Mouse (Mus musculus) embryonic facial prominence, embryonic 12.5 days (tissue): ENCODE data around the gene Tm7sf3. TPM values are rescaled to one million over a fixed set of nuclear protein-coding genes. Genes with fewer than 3 reads are reported as not detected.

ENCODE experiments used
- polyA plus RNA-seq: library from polyadenylated mRNA; unstranded; fragments of >200 nt; fragmentation: Nextera tagmentation; extraction: Ambion mirVana; gene quantifications from 2 replicates; pipeline ENCODE4 v1.2.1, GENCODE M21; 2016

Tm7sf3 gene
- polyA plus RNA-seq, 1 experiment from 2014 or later: 38.4 TPM

Other genes starting within 250 kb of the Tm7sf3 start
- gene Itpr2, start 140.6 kb downstream of the Tm7sf3 start, polyA plus RNA-seq: 5.9 and 8.4 TPM in 2 replicates
- gene Fgfr1op2, start 65.6 kb downstream of the Tm7sf3 start, polyA plus RNA-seq: 85.3 and 87.8 TPM in 2 replicates
- 75.6 and 80.9 TPM in 2 replicates for gene Ints13, start 65.0 kb downstream of the Tm7sf3 start, polyA plus RNA-seq
- gene Med21, start 277 bp downstream of the Tm7sf3 start, polyA plus RNA-seq: 130 and 143 TPM in 2 replicates
- 19.5 and 20.1 TPM in 2 replicates for gene Stk38l, start 82.2 kb upstream of the Tm7sf3 start, polyA plus RNA-seq
- 7.1 and 8.8 TPM in 2 replicates for gene Arntl2, start 153.2 kb upstream of the Tm7sf3 start, polyA plus RNA-seq
- not detected in 2 replicates for gene Smco2, start 207.3 kb upstream of the Tm7sf3 start, polyA plus RNA-seq
- gene Ppfibp1, start 245.7 kb upstream of the Tm7sf3 start, polyA plus RNA-seq: 55.7 and 57.6 TPM in 2 replicates